Mouse (Mus musculus) CD8-positive naive resting alpha-beta T cell, adult 2 months (primary cell): ENCODE measurements around the gene Cwc22.

Experiments
- DNase-seq, 2 experiments: peaks; one replicate each; pipeline ENCODE4 v3.0.0; 2022; ENCODE audit warnings: low read depth in 2 of 2, low spot score in 2 of 2

Gene Cwc22

GRCm38 (mm10) chr2:77877156-77877855, 68.9 kb downstream of the Cwc22 start:
- DNase-seq = no peak

GRCm38 (mm10) chr2:77876331-77876730, 69.8 kb downstream of the Cwc22 start:
- DNase-seq = no peak

DNA sequence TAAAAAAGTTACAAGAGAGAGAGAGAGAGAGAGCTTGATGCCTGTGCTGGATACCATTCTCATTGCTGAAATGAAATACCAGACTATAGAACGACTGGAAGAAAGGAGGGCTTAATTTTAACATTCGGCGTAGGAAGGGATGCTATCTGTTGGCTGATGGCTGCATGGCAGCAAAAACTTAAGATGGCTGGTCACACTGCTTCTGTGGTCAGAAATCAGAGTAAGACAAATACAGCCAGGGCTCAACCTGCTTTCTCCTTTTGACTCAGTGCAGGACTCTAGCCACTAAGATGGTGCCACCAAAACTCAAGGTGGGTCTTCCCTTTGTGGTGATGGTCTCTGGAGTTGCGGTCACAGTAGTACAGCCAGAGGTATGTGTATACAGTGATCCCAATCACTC, 70.7 kb downstream of the Cwc22 start:
- DNase-seq = no peak

DNA sequence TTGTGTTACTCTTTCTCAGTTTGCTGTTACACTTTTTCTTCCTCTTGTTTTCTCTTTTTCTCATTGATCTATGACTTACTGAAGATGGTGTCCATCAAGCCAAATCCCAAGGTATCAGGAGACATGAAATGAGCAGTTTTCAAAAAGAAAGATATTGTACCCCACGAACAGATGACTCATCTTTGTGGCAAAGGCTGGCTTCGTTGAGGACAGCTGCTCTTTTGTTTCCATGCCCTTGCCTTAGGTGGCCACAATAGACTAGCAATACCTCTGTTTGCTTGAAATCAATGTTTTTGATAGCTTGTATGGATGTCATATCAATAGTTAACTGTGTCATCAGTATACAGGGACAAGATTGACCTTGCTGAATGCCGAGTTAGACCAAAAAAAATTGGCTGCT, 71.5 kb downstream of the Cwc22 start:
- no peak for DNase-seq

DNA sequence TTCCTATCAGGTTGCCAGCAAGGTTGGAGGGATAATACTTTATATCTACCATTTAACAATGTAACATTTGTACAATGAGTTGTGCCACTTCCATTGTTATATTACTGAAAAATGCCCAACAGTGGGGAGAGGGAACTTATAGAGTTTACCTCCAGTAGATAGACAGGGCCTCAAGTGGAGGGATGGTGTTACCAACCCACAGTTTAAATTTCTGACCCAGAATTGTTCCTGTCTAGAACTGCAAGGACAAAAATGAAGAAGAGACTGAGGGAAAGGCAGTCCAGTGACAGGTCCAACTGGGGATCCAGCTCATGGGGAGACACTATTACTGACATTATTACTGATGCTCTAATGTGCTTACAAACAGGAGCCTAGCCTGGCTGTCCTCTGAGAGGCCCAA, 72.4 kb downstream of the Cwc22 start:
- no peak for DNase-seq

- DNase-seq = no peak
Measured at GRCm38 (mm10) chr2:77872676-77873075, 73.5 kb downstream of the Cwc22 start.

GRCm38 (mm10) chr2:77871146-77871545, 75.0 kb downstream of the Cwc22 start:
- no peak for DNase-seq

DNA sequence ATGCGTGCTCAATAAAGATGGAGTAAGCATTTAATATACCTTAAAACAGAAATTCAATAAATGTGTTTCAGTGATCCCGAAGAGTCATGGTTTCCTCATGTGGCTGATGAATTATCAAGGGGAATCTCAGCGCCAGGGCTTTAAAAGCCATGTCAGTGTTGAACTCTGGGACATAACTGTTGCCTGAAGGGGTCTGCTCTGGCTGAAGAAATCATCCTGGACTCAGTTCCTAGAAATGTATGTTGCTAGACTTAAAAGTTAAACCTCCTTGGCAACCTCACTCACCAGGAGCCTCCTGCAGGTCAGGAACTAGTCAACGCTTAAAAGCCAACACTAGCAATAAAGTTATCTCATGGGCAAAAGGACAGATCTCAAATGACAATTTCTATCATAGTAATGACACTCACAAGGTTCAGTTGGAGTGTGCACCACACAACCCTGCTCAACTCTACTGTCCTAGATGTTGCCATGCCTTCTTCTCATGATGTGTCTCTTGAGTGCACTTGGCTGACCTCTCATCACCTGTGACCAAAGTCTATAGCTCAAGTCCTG, 76.4 kb downstream of the Cwc22 start:
- no peak for DNase-seq

DNA sequence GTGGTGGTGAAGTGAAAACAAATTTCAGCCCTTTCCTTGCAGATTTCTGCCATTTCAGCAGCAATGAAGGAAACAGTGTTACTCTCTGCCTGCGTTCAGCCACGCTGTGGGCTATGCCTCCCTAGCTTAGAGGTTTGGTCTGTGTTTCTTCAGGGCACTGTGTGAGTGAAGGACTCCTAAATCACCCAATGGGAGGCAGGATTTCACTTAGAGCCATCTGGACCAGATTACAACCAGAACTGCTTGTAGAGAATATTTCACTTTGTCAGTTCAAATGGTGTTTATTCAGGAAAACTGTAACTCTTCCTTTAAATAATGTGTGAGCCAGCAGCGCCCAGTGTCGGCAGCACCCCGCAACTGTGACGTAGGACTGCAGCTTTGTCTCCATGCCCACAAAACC, 82.2 kb downstream of the Cwc22 start:
- DNase-seq = no peak

DNA sequence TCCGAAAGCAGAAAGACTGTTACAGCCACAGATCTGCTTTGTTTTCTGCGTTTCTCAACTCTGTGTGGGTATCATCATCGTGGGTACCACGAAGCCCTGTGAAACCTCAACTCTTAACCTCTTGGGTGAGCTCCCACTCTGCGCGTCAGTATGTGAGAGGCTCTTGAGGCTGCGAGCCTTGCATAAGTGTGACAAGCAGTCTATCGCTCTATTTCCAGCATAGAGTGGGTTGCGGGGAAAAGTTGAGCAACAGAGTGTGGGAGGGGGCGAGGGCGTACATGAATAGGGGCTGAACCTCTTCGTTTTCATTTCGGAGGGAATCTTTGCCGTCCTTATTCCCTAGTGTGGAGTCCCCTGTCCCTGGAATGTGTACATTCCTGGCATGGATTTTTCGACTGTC, 82.7 kb downstream of the Cwc22 start:
- DNase-seq = no peak

DNA sequence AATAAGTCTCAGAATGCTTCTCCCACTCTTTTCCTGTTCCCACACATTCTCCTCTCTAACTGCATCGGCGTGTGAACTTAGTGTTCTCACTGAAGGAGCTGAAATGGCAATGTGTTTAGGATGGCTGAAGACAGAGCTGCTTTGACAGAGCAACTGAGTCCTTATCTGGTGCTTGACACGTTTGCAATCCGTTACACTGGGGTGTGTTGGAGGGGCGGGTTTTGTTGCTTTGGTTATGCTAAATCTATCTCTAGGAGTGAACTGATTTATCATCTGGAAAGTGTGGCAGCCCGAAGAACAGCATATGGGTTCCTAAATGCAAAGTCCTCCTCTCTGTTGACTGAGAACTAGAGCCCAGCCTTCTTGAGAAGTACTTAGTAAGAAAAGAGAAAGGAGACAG, 104.7 kb downstream of the Cwc22 start:
- no peak for DNase-seq

DNA sequence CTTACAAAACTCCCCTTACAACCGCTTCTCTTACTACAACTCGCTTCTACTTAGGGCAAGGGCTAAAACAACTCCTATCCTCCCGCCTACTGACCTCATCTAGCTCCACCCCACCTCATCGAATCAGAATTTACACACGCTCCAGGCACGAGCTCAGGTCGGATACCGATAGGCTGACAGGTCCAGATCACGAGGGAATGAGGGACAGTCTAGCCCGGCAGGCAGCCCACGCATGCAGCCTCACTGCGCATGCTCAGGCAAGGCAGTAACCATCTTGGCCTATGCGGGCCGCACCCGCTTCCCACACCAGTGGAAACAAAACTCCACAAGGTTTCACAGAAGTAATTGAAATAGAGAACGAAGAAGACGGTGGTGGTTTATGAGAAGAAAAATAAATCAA, 106.6 kb downstream of the Cwc22 start:
- no peak for DNase-seq

- DNase-seq = no peak
Measured at GRCm38 (mm10) chr2:77838688-77839087, 107.5 kb downstream of the Cwc22 start.

- DNase-seq = no peak
Measured at GRCm38 (mm10) chr2:77835781-77836180, 110.4 kb downstream of the Cwc22 start.
